Mouse (Mus musculus) stomach, postnatal 0 days (tissue): ENCODE results near the gene Tenm2.

Source experiments
- CTCF ChIP-seq: IDR thresholded peaks from 2 replicates; pipeline ENCODE4 v1.5.1; 2016; ENCODE audit warnings: antibody characterized with exemption, low read depth, mild to moderate bottlenecking, moderate library complexity
- EP300 ChIP-seq: optimal IDR thresholded peaks from 2 replicates; pipeline ENCODE3; 2016; ENCODE audit warnings: antibody characterized with exemption

DNA sequence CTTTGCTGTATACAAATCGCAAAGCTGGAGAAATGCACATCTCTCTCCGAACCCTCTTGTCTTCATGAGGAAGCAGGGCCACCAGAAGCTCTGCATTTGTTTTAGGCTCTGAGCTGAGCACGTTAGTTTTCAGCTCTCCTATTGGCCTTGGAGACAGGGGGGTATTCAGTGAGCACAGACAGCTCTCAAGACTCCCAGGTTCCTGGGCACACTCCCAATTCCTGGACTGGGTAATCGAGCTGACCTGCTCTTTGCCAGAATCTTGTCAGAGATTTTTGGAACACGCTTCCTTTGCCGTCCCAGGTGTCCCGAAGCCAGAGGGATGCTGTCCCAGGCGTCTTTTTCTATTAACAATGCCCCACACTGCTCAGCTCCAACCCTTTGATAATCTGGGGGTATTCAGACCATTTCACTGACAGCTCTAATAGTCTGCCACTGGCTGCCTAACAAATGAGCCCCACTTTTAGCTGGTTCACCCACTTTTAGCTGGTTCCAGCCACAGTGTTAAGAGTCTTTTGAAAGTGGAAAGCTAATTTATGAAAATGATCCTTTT is 1161.7 kb downstream of the Tenm2 start:
- no peak for TF ChIP-seq CTCF
- no peak for TF ChIP-seq EP300
